Mouse (Mus musculus): ENCODE results near the gene Gtpbp2. TPM values are rescaled to one million over a fixed set of nuclear protein-coding genes. Genes with fewer than 3 reads are reported as not detected.

Gene Gtpbp2
- polyA plus RNA-seq (2014; fragmentation: Nextera tagmentation; extraction: Ambion mirVana) = 25.7 and 29.9 TPM in 2 replicates

- peak within 1 kb of the TSS; percentile 73 for H3K4me3 ChIP-seq (replicated peaks; ENCODE audit: low read length)
- peak; percentile 97 for ATAC-seq (ENCODE audit: low FRiP score)
- H3K9me3 ChIP-seq (ENCODE audit: control insufficient read depth, low read length) = no peaks in the 10 kb centered on the region
- DNase-seq (ENCODE audit: low spot score) = peak; percentile 100
- H3K9ac ChIP-seq = peak within 1 kb of the TSS; percentile 74
- peak within 1 kb of the TSS; percentile 56 for H3K27ac ChIP-seq
- H3K36me3 ChIP-seq (replicated peaks; ENCODE audit: control insufficient read depth, insufficient read depth) = peaks cover 25% of the 10 kb centered on the region
- no peaks in the 10 kb centered on the region for H3K27me3 ChIP-seq (ENCODE audit: control insufficient read depth, insufficient read depth, low read length)
- H3K4me1 ChIP-seq (replicated peaks; ENCODE audit: control insufficient read depth, insufficient read depth, low read length) = peaks cover 12% of the 10 kb centered on the region
- WGBS = under 1% methylated on average over 23 of the region's 23 CpGs
- peak within 1 kb of the TSS; percentile 72 for H3K4me2 ChIP-seq (replicated peaks)
Observed at GRCm38 (mm10) chr17:46160686-46161085, at the start of gene Gtpbp2. Gene Gtpbp2, plus strand, starts transcription at chr17:46161032.

GRCm38 (mm10) chr17:46115489-46115888 lies 45.3 kb upstream of the Gtpbp2 start:
- DNase-seq (ENCODE audit: low spot score) = no peak
- no peak overlapping the region for H3K27ac ChIP-seq
- H3K4me1 ChIP-seq (replicated peaks; ENCODE audit: control insufficient read depth, insufficient read depth, low read length) = peaks cover 6% of the 10 kb centered on the region
- no peak overlapping the region for H3K9ac ChIP-seq
- ATAC-seq (ENCODE audit: low FRiP score) = no peak
- H3K9me3 ChIP-seq (ENCODE audit: control insufficient read depth, low read length) = no peaks in the 10 kb centered on the region
- no peaks in the 10 kb centered on the region for H3K27me3 ChIP-seq (ENCODE audit: control insufficient read depth, insufficient read depth, low read length)
- 53% methylated on average over 2 of the region's 2 CpGs for WGBS
- H3K4me2 ChIP-seq (replicated peaks) = no peak overlapping the region
- no peak overlapping the region for H3K4me3 ChIP-seq (replicated peaks; ENCODE audit: low read length)
- H3K36me3 ChIP-seq (replicated peaks; ENCODE audit: control insufficient read depth, insufficient read depth) = peaks cover 28% of the 10 kb centered on the region

- H3K27ac ChIP-seq = no peak overlapping the region
- no peaks in the 10 kb centered on the region for H3K27me3 ChIP-seq (ENCODE audit: control insufficient read depth, insufficient read depth, low read length)
- ATAC-seq (ENCODE audit: low FRiP score) = no peak
- peaks cover 6% of the 10 kb centered on the region for H3K4me1 ChIP-seq (replicated peaks; ENCODE audit: control insufficient read depth, insufficient read depth, low read length)
- no peaks in the 10 kb centered on the region for H3K9me3 ChIP-seq (ENCODE audit: control insufficient read depth, low read length)
- DNase-seq (ENCODE audit: low spot score) = no peak
- no peak overlapping the region for H3K4me3 ChIP-seq (replicated peaks; ENCODE audit: low read length)
- H3K9ac ChIP-seq = no peak overlapping the region
- WGBS = 85% methylated on average over 11 of the region's 11 CpGs
- no peak overlapping the region for H3K4me2 ChIP-seq (replicated peaks)
- H3K36me3 ChIP-seq (replicated peaks; ENCODE audit: control insufficient read depth, insufficient read depth) = peaks cover 29% of the 10 kb centered on the region
Observed at GRCm38 (mm10) chr17:46116138-46116537, 44.7 kb upstream of the Gtpbp2 start.

DNA sequence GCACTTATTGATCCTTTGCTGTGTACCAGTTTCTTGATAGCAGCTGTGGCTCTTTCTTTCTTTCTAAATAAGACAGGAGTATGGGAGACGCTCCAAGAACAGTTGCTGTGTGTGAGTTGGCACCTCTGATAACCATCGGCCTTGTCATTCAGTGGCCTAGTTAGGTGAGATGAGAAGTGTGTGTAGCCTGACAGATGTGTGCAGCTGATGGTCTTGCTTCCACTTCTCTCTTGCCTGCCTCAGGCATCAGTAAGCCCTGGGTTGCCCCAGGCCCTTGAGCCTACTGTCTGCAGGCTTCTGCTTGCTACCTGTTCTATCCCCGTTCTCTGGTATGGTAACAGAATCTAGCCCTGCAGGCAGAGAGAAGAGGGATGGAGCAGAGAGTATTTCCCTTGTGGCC lies 44.0 kb upstream of the Gtpbp2 start:
- Histone ChIP-seq H3K4me3 (replicated peaks; ENCODE audit: low read length) (no peak overlapping the region), H3K27me3 (ENCODE audit: control insufficient read depth, insufficient read depth, low read length) (no peaks in the 10 kb centered on the region), H3K4me2 (replicated peaks) (no peak overlapping the region), H3K4me1 (replicated peaks; ENCODE audit: control insufficient read depth, insufficient read depth, low read length) (no peaks in the 10 kb centered on the region), H3K9ac (no peak overlapping the region), H3K27ac (no peak overlapping the region), H3K36me3 (replicated peaks; ENCODE audit: control insufficient read depth, insufficient read depth) (peaks cover 31% of the 10 kb centered on the region), H3K9me3 (ENCODE audit: control insufficient read depth, low read length) (no peaks in the 10 kb centered on the region)
- DNase-seq (ENCODE audit: low spot score) = no peak
- no peak for ATAC-seq (ENCODE audit: low FRiP score)
- 91% methylated on average over 3 of the region's 3 CpGs for WGBS

- WGBS = 75% methylated on average over 13 of the region's 13 CpGs
- H3K36me3 ChIP-seq (replicated peaks; ENCODE audit: control insufficient read depth, insufficient read depth) = peaks cover 40% of the 10 kb centered on the region
- ATAC-seq (ENCODE audit: low FRiP score) = no peak
Observed at GRCm38 (mm10) chr17:46117623-46118422, 43.0 kb upstream of the Gtpbp2 start.

DNA sequence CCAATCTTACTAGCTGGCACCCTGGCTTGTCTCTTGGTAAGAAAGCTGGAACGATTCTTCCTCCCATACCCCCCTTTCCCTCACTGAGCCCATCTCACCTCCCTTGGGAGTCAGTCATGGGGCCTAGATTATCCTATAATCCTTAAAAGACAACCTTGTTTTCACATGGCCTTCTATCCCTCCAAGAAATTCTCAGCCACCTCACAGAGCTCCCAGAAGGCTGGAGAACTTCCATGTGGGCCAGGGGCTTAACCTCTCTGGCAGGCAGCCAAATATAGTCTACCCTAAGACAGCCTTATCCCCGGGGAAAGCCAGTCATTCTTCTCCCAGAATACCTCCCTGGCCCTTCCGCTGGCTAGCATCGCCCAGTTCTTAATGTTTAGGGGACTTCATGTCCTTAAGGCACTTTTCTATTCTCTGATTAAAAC lies 42.4 kb upstream of the Gtpbp2 start:
- no peaks in the 10 kb centered on the region for H3K27me3 ChIP-seq (ENCODE audit: control insufficient read depth, insufficient read depth, low read length)
- no peak for ATAC-seq (ENCODE audit: low FRiP score)
- peaks cover 46% of the 10 kb centered on the region for H3K36me3 ChIP-seq (replicated peaks; ENCODE audit: control insufficient read depth, insufficient read depth)
- 55% methylated on average over 4 of the region's 4 CpGs for WGBS
- no peak for DNase-seq (ENCODE audit: low spot score)
- no peaks in the 10 kb centered on the region for H3K9me3 ChIP-seq (ENCODE audit: control insufficient read depth, low read length)
- H3K4me1 ChIP-seq (replicated peaks; ENCODE audit: control insufficient read depth, insufficient read depth, low read length) = no peaks in the 10 kb centered on the region
- no peak overlapping the region for H3K9ac ChIP-seq
- H3K27ac ChIP-seq = no peak overlapping the region
- H3K4me3 ChIP-seq (replicated peaks; ENCODE audit: low read length) = no peak overlapping the region
- H3K4me2 ChIP-seq (replicated peaks) = no peak overlapping the region

More at GRCm38 (mm10) chr17:46117623-46118422, 43.0 kb upstream of the Gtpbp2 start:
- Histone ChIP-seq H3K4me3 (replicated peaks; ENCODE audit: low read length) (no peak overlapping the region), H3K9me3 (ENCODE audit: control insufficient read depth, low read length) (no peaks in the 10 kb centered on the region), H3K9ac (no peak overlapping the region), H3K4me2 (replicated peaks) (no peak overlapping the region), H3K4me1 (replicated peaks; ENCODE audit: control insufficient read depth, insufficient read depth, low read length) (no peaks in the 10 kb centered on the region), H3K27me3 (ENCODE audit: control insufficient read depth, insufficient read depth, low read length) (no peaks in the 10 kb centered on the region), H3K27ac (no peak overlapping the region)
- no peak for DNase-seq (ENCODE audit: low spot score)

DNA sequence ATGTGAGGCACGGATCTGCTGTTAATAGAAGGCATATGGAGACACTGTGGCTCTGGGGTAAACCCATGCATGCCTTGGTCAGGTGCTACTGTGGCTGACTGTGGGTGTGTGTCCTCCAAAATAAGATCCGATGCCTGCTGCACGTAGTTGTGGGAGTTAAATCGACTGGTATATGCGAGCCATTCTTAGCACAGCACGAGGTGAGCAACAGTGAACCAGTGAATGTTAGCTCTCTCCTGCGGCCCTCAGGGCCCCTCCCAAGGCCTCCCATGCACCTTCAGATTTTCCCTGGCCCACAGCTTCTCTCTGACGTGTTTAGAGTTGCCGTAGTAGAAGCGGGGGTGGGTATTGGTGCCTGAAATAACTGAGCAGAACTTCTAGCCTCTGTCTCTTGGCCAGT lies 41.2 kb upstream of the Gtpbp2 start:
- no peak overlapping the region for H3K4me2 ChIP-seq (replicated peaks)
- no peaks in the 10 kb centered on the region for H3K4me1 ChIP-seq (replicated peaks; ENCODE audit: control insufficient read depth, insufficient read depth, low read length)
- H3K9ac ChIP-seq = no peak overlapping the region
- DNase-seq (ENCODE audit: low spot score) (no peak), ATAC-seq (ENCODE audit: low FRiP score) (no peak)
- no peaks in the 10 kb centered on the region for H3K27me3 ChIP-seq (ENCODE audit: control insufficient read depth, insufficient read depth, low read length)
- 92% methylated on average over 10 of the region's 10 CpGs for WGBS
- no peak overlapping the region for H3K4me3 ChIP-seq (replicated peaks; ENCODE audit: low read length)
- H3K36me3 ChIP-seq (replicated peaks; ENCODE audit: control insufficient read depth, insufficient read depth) = peaks cover 58% of the 10 kb centered on the region
- H3K27ac ChIP-seq = no peak overlapping the region
- H3K9me3 ChIP-seq (ENCODE audit: control insufficient read depth, low read length) = no peaks in the 10 kb centered on the region

GRCm38 (mm10) chr17:46122791-46123190 lies 38.0 kb upstream of the Gtpbp2 start:
- Histone ChIP-seq H3K9ac (no peak overlapping the region), H3K27ac (no peak overlapping the region), H3K27me3 (ENCODE audit: control insufficient read depth, insufficient read depth, low read length) (no peaks in the 10 kb centered on the region), H3K36me3 (replicated peaks; ENCODE audit: control insufficient read depth, insufficient read depth) (peaks cover 85% of the 10 kb centered on the region), H3K4me1 (replicated peaks; ENCODE audit: control insufficient read depth, insufficient read depth, low read length) (no peaks in the 10 kb centered on the region), H3K4me3 (replicated peaks; ENCODE audit: low read length) (no peak overlapping the region), H3K9me3 (ENCODE audit: control insufficient read depth, low read length) (no peaks in the 10 kb centered on the region), H3K4me2 (replicated peaks) (no peak overlapping the region)
- DNase-seq (ENCODE audit: low spot score) (no peak), ATAC-seq (ENCODE audit: low FRiP score) (no peak)
- WGBS = 96% methylated on average over 4 of the region's 4 CpGs

- Histone ChIP-seq H3K27me3 (ENCODE audit: control insufficient read depth, insufficient read depth, low read length) (no peaks in the 10 kb centered on the region), H3K4me3 (replicated peaks; ENCODE audit: low read length) (no peak overlapping the region), H3K9me3 (ENCODE audit: control insufficient read depth, low read length) (no peaks in the 10 kb centered on the region), H3K27ac (no peak overlapping the region), H3K4me1 (replicated peaks; ENCODE audit: control insufficient read depth, insufficient read depth, low read length) (no peaks in the 10 kb centered on the region), H3K4me2 (replicated peaks) (no peak overlapping the region), H3K9ac (no peak overlapping the region), H3K36me3 (replicated peaks; ENCODE audit: control insufficient read depth, insufficient read depth) (peaks cover 85% of the 10 kb centered on the region)
- WGBS = 98% methylated on average over 4 of the region's 4 CpGs
- DNase-seq (ENCODE audit: low spot score) = no peak
- ATAC-seq (ENCODE audit: low FRiP score) = no peak
Observed at GRCm38 (mm10) chr17:46123285-46123684, 37.5 kb upstream of the Gtpbp2 start.
